Mouse (Mus musculus): ENCODE results near the gene Ccdc47.

- TF ChIP-seq POLR2A (IDR thresholded peaks at IDR 0.05; ENCODE audit: borderline replicate concordance, extremely low read depth, low read depth, low read length) (peak; percentile 80; the same call in 1 of the 2 replicates), CTCF (IDR thresholded peaks at IDR 0.05; ENCODE audit: insufficient read depth, low read length) (no peak)
These were observed at the start of gene Ccdc47 for GRCm38 (mm10) chr11:106215927-106216729.
